Mouse (Mus musculus): Measurements from ENCODE around the gene Itm2c. TPM values are rescaled to one million over a fixed set of nuclear protein-coding genes. Genes with fewer than 3 reads are reported as not detected.

Itm2c gene
- 125 and 138 TPM in 2 replicates for polyA plus RNA-seq (2015; fragmentation: Nextera tagmentation; extraction: Ambion mirVana)

GRCm38 (mm10) chr1:85894231-85894747, at the start of gene Itm2c:
Gene Itm2c (plus strand): TSS chr1:85894281.

DNA sequence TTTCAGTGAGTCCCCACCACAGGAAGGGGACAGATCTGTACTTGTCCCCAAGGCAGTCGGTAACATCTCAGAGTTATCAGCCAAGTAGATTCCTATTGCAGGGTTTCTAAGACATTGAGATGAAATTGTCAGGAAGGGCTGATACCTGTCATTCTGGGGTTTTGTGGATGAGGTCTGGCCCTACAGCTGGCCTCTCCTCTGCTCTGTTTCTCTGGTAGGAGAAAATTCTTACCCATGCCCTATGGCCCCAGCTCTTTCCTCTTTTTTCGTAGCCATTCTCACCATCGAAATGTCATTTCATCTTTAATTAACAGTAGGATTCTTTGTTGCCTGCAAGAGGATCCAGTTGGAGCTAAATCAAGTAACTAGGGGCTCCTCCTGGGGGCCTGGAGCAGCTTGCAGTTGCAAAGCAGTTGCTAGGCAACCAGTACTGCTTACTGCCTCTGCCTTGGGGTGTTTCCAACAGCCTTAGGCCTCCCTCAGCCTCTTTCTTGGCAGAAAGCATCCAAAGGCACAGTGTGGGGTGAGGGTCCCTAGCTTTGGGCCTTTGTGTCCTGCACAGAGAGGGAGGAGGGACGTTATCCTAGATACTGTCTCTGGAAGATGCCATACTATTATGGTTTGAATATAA, 34.1 kb downstream of the Itm2c start, which contains the start of gene 4933407L21Rik:
Gene 4933407L21Rik (plus strand): TSS at position 427 of the 631 bp plus-strand sequence.

Other genes starting within 250 kb of the Itm2c start
- 5.3 and 7.8 TPM in 2 replicates for gene Sp100, start 244.3 kb upstream of the Itm2c start, polyA plus RNA-seq (2015; fragmentation: Nextera tagmentation; extraction: Ambion mirVana)
- gene A630001G21Rik, start 115.6 kb upstream of the Itm2c start, polyA plus RNA-seq (2015; fragmentation: Nextera tagmentation; extraction: Ambion mirVana): 2.3 and 2.4 TPM in 2 replicates
- 35.6 and 46.3 TPM in 2 replicates for gene Cab39, start 100.8 kb upstream of the Itm2c start, polyA plus RNA-seq (2015; fragmentation: Nextera tagmentation; extraction: Ambion mirVana)
- gene 4933407L21Rik, start 34.2 kb downstream of the Itm2c start, polyA plus RNA-seq (2015; fragmentation: Nextera tagmentation; extraction: Ambion mirVana): 0.20 TPM in 1 of 2 replicates, not detected in the other
- 0.06 and 0.11 TPM in 2 replicates for gene Gpr55, start 66.7 kb downstream of the Itm2c start, polyA plus RNA-seq (2015; fragmentation: Nextera tagmentation; extraction: Ambion mirVana)
- not detected in 2 replicates for gene Spata3, start 122.5 kb downstream of the Itm2c start, polyA plus RNA-seq (2015; fragmentation: Nextera tagmentation; extraction: Ambion mirVana)
- 0.15 and 0.23 TPM in 2 replicates for gene 2810459M11Rik, start 151.6 kb downstream of the Itm2c start, polyA plus RNA-seq (2015; fragmentation: Nextera tagmentation; extraction: Ambion mirVana)
- 99.1 and 101 TPM in 2 replicates for gene Psmd1, start 170.1 kb downstream of the Itm2c start, polyA plus RNA-seq (2015; fragmentation: Nextera tagmentation; extraction: Ambion mirVana)
- gene Htr2b, start 217.7 kb downstream of the Itm2c start, polyA plus RNA-seq (2015; fragmentation: Nextera tagmentation; extraction: Ambion mirVana): 0.70 and 1.1 TPM in 2 replicates
- gene Gm21972, start 239.4 kb downstream of the Itm2c start, polyA plus RNA-seq (2015; fragmentation: Nextera tagmentation; extraction: Ambion mirVana): 0.30 TPM in 1 of 2 replicates, not detected in the other

Data from urinary bladder, postnatal 0 days (tissue).